Mouse (Mus musculus) fat pad, adult 2 months (tissue): Measurements from ENCODE around the gene Asrgl1.
"Not testable (repeated sequence)": the region's sequence is repeated elsewhere in the genome, so short reads cannot be mapped to it uniquely, and the experiment has no call there.

Experiments used
- DNase-seq: peaks from one replicate; pipeline ENCODE4 v3.0.0-alpha.2; 2011; ENCODE audit warnings: low read depth, low spot score; ENCODE audit errors: extremely low read depth

Gene Asrgl1

DNA sequence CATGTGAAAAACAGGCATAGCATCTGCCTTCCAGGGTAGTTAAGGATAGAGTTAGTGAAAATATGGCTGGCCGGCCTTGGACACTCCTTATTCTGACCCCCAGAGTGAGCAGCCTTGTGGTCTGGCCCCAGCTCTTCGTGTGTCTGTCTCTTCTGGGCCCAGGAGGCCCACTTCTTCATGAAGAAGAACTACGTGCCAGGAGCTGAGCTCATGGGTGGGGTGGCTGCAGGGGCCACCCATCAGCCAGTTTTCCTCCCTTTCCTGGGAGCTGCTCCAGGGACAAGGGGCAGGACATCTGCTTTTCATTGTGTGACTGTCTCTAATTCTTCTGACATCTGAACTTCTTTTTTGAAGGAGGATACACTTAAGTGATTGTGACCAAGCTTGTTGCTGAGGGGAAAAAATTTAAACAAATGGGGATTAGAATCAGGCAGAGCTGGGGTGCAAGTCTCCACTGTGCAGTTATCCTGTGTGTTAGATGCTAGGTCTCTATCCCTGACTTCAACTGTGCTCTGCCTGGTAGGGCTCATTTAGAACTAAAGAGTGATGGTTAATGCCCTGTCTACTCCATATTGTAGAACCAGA, 30.2 kb downstream of the Asrgl1 start:
- no peak for DNase-seq

DNA sequence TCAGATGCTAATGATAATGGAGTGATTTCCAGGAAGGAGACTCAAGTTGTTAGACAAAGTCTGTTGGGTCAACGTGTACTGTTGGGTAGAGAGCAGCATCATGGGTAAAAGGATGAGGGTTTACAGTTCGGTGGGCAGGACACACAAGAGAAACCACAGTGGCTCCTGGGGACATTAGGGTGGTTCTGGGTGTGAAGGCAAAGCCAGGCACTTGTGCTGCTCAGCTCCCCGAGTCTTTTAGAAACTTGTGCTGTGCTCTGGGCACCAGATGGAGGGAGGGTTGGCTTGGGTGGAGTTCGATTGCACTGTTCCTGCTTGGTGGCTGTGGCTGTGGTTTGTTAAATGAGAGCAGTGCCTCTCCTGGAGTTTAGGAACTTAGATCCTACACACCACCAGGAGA, 31.4 kb downstream of the Asrgl1 start:
- DNase-seq: no peak

DNA sequence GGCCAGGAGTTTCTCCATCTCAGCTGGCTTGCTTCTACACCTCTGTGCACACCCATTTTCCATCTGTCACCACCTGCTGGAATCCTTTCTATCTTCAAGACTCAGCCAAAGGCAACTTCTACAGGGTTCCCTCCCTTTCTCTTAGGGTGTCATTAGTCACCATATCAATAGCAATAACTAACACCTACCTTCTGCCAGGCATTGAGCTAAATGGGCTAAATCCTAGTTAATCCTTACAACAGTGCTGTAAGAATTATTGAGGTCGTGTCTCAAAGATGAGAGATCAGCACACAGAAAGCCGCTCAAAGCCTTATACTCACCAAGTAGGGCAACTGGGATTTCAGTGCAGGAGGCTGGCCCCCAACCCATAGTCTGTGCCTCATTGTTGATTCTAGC, 34.4 kb downstream of the Asrgl1 start:
- DNase-seq: peak; percentile 74

DNA sequence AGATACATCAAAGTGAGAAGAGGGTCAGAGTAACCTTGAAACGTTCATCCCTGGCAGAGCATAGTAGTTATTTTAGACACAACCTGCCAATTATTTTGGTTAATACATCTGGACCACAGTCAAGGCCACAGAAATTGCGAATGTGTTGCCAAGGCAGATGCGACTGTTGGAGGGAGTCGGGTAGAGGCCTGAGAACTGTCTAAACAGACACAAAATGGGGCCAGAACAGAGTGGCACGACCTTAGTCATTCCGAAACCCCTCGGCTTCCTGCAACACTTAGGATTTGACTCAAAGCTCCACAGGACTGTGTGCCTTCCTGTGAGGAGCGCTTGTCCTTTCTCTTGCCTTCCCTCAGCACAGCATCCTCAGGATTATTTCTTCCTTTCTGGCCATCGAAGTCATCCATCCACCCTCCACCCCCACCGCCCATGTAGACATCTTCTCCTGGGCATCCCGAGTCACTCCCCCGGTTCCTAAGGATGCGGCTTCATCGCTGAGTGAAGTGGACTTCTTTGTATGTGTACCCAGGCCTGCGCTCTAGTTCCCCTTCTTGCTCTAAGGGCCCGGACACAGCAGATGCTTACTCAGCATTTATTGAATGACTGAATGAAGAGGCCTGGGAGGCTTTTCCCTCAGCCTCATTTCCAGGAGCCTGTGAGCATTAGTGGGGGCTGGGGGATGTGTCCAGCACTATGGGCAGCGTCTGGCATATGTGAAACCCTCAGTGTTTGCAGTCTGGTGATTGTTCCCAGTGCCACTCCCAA, 35.0 kb downstream of the Asrgl1 start:
- DNase-seq: no peak

DNA sequence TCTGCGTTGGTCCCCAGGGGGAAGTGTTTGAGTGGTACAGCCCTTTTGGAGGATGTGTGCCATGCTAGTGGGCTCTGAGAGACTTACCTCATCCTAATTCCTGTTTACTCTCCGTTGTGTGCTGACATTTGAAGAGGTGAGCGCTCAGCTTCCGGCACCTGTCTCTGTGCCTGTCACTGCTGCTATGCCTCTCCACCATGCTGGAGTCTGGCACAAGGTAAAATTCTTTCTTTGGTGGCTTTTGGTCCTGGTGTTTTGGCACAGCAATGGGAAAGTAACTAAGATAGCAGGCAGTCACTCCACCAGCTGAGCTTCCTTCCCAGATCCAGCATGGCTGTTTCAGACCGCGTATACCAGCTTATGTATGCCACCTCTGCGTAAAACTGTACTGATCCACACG, 35.7 kb downstream of the Asrgl1 start:
- no peak for DNase-seq

DNA sequence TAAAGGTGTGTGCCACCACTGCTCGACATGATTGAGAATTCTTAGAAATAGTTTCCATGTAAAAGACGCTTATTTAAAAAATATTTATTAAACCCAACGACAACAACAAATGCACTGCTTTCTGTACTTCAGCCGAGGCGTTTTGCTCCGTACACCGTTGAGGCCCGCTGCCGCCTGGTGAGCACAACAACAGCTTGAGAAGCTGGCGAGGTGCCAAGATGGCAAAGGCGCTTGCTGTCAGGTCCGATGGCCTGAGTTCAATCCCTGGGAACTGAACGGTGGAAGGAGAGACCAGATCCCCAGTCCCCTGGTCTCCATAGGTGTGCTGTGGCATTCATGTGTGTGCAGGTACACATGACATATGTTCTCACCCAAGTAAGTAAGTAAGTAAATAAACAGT, 38.0 kb downstream of the Asrgl1 start:
- no peak for DNase-seq

DNA sequence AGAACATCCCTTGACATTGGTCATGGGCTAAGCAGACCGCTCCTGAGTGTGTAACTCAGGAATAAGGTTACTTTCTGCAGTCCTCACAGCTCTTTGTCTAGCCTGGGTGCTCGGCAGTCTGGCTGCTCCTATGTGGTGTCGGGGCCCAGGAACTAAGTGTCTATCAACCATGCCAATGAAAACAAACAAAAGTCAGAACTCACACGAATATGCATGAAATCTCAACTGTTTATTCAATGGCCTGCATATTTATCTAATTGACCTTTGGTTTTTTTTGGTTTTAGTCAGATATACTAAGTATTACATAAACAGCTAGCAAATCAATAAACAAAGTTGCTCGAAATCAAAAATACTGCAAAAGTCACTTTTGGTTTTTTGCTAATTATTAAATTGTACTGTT, 40.3 kb downstream of the Asrgl1 start:
- no peak for DNase-seq

DNA sequence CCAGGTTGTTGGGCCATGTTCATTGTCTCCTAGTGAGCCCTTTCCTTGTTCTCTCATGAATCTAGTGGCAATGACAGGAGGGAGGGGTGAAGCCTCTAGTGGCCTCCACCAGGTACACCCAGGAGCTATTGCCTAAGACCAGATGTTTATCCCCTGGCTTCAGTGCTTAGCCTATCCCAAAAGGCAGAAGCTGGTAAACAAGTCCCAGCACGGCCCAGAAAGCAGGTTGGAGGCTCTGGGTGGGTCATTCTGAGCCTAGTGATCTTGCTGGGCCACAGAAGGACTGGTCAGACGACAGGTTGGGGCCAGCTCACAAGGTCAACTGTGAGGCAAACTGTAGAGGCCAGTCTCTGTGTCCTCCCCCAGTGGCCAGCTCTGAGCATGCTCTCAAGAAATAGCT, 44.7 kb downstream of the Asrgl1 start:
- DNase-seq: no peak

DNA sequence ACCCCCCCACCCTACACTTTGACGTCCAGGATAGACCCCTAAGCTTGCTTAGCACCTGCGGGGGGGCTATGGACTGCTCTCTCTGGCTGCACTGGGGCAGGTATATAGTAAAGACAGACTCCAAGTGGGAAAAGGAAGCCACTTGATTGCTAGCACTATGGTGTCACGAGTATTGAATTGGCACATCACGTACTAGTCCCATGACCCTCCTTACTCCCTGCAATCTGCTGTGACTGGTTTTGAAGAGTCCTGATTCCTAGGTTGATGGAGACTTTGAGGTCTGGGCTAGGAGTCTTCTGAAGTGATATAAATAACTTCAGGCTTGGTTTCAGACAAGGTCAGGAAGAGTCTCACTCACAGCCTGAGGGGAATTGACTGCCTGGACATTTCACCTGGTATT, 45.2 kb downstream of the Asrgl1 start:
- DNase-seq: no peak

DNA sequence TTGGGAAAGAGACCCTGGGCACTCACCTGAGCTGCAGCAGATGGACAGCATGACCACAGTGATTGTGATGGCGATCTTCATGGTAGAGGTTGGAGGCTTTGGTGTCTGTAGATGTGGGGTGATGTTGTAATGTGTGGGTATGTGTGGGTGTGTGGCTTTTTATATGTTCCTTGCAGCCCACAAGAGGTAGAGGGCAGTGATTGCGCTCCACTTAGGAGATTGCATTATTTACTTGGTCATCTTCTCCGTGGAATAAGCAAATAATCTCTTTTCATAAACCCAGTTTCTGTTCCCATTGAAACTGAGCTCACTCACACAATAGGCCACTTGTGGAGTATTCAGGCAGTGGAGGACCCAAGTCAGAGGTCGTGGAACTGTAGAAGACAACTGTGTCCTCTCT, 47.6 kb downstream of the Asrgl1 start, which contains the start of gene Scgb1a1:
Gene Scgb1a1, minus strand, starts transcription at position 138 of the 400 bp plus-strand sequence.
- no peak for DNase-seq

DNA sequence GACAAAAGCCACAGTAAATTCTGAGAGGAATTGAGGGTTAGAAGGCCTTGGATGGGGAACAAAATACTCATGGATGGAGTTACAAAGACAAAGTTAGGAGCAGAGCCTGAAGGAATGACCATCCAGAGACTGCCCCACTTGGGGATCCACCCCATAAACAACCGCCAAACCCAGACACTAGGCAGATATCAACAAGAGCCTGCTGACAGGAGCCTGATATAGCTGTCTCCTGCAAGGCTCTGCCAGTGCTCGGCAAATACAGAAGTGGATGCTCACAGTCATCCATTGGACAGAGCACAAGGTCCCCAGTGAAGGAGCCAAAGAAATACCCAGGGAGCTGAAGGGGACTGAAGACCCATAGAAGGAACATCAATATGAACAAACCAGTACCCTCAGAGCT, 51.5 kb downstream of the Asrgl1 start:
- not testable (repeated sequence) for DNase-seq

DNA sequence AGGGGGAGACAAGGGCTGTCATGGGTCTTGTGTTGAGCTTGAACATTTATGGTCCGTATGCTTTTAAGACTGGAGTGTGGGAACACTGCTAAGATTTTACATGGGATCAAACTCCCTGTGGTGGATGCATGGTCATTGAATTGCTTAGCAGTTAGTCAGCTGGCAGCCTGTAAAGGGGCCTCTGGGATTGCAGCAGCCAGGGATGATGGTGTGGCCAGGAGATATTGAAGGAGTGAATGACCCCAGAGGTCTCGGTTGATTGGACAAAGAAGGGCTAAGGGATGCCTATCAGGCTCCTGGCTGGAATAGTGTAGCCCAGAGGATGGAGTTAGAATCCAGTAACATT, 52.5 kb downstream of the Asrgl1 start:
- no peak for DNase-seq

DNA sequence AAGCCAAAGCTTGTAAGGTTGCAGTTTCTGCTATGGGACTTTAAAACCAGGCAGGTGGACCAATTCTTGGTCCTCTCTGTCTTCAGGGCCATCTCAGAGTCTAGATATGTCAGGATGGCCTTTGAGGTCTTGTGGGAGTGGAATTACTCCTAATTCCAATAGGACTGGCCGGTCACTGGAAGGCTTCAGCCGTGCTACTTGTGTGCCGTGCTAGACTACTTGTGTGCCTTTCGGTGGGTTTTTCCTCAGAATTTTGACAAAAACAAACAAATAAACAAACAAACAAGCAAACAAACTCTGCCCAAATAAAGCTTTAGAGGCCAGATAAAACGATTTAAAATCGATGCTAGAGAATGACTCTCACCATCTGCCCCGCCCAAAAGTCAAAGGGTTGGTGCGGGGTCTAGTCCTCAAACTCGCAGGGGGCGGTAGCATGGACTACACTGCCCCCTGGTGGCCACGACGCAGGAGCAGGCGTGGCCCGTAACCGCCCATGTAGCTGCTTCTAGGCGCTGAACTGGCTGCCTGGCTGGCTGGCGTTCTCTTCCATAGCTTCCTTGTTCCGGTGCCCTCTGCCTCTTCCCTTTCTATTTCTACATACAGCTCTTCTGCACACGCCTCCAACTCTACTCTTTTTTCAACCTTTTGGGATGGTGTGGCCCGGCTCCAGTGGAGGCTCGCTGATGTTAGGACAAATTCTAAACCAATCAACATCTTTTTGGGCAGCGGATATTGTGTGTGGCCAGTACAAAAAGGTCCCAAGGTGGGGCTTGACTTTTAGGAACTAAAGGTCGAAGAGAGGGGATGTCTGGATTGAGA, 53.0 kb downstream of the Asrgl1 start:
- no peak for DNase-seq

DNA sequence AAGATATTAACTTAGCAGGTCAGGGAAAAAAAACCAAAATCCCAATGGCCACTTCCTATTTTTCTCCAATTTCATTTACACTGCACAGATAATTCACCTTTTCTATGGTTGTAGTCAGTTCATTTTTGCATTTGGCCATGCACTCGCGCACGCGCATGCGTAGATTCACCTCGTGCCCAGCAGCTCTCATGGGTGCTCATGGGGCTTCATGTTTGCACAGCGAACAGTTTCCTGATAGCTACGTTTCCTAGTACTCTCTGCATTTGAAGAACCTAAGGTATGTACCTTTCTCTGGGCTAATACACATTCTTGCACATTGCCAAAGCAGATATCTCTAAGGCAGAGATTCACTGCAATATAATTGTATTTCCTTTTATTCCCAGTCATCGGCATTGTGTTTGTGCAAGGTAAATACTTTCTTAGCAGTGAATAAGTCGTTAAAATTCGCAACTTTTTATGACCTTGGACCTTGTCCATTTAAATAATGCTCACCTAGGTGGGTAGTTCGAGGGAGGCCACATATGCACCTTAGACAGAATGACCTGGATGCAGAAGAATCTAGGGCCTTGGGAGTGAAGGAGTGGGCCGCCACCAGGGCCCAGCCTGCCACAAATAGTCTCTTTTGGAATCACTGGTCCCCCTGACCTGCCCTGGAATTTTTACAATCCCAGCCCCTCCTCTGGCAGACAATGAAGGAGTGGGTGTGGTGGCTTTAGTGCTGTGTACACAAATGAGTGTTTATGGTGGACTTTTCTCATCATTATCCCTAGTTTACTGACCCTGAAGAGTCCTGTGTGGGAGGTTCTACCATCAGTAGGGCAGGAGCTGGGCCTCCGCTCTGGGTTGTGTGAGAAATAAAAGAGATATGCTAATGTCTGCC, 53.9 kb downstream of the Asrgl1 start:
- DNase-seq: no peak

DNA sequence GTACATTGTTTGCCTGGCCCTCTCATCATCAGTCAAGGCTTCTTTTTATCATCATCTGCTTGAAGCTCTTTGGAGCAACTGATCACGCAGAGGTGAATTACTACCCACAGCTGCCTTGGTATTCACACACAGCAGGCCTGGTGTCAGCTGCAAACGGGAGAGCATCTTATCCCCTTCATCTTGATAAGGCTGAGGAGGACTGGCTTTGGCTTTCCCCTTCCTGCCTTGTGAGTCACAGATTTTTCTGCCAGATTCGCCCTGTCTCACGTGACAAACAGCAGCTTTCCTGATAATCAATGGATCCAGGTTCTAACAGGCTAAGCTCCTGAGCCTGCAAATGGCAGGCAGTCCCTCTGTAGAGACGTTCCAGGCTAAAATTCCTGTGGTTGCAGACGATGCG, 55.5 kb downstream of the Asrgl1 start:
- DNase-seq: no peak

DNA sequence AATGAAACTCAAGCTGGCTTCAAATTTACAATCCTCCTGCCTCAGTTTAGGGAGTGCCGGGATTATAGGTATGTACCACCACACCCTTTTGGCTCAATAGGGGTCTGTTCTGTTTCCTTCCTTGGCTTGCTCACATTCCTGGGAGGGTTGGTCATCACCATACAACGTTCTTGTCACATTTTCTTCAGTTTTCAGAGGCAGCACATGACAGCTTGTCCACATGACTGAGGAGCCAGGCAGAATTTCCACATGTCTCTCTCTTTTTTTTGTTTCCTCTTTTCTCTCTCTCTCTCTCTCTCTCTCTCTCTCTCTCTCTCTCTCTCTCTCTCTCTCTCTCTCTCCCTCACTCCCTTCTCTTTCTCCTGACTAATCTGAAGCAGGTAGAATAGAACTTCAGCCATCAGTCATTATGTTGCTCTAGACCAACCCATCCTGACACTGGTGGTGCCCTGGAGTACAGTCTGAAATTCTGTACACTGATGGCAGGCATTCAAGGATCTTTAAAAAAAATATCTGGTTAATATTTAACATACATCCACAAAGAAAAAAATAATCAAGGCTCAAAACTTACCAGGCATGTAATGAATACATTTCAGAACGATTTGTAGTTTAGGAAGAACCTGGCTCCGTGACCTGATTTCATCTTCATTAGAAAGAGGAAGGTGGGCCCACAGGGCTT, 58.3 kb downstream of the Asrgl1 start:
- DNase-seq: no peak

DNA sequence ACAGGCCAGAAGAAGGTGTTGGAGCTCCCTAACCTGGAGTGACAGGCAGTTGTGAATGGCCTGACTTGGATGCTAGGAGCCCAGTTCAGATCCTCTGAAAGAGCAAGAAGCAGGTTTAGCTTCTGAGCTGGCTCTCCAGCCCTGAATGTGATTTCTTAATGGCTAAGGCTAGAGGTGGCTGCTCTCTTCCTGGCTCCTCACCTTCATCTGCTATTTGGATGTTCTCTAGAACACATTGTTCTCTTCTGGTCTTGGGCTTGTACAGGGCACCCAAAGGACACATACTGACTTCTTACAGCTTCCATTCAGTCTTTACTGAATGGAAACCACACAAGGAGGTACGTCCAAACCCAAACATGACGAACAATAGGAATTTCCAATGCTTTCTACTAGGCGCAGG, 59.4 kb downstream of the Asrgl1 start:
- DNase-seq: no peak

DNA sequence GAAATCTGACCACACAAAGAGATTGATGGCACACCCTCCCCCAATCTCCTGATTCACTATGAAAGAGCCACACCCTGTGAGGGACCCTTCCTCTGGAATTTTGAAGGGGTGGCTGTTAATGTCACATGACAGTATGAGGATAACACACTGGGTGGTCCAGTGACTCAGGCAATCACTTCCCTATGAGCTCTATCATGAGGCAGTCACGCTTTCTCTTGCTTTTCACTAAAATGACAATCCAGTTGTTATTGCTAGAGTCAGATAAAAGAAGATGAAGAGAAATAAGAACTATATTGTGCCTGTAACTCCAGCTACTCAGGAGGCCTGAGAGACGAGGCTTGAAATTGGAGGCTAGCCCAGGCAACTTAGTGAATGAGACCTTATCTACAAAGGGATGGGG, 59.9 kb downstream of the Asrgl1 start:
- no peak for DNase-seq

DNA sequence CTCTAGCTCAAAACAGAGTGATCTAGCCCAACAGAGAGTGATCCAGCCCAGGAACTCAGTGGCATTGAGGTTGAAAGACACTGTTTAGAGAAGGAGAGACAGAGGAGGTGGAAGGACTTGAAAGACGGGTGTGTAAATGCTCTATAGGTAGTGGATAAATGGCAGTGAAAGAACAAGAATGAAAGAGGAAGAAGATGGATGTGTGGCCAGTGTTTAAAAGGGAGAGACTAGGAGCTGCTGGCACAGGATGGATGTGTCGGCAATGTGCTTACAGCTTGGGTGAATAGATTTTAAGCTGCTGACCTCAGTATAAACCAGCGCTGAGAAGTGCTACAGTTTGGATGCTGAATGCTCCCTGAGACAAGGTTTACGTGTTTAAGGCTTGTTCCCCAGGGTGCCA, 61.0 kb downstream of the Asrgl1 start:
- DNase-seq: no peak

DNA sequence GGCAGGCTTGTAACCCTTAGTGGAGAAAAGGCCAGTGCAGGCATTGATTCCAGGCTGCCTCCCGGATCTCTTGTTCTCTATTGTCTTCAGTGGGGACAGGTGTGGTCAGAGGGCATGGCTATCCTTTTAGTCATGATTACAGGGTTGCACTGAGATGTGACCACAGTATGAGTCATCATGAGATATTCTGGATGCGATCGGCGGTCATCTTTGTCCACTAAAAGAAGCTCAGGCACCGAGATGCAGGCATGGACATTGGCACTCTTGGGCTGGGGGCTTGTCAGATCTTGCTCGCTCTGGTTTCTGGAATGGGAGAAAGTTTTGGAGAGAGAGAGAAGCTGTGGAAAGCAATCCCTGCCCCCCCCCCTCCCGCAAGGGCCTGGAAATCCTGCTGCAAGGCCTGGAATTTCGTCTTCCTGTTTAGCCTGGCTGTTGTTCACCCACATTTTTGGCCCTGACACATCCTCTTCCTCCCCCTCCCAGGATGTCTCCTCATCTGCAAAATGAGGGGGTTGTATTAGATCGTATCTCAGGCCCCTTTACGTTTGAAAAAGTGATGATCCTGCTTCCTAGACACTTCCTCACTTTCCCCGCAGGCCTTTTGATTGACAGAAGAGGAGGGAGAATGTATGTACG, 61.5 kb downstream of the Asrgl1 start:
- DNase-seq: no peak
